Mouse (Mus musculus): ENCODE data around the gene Hydin. TPM values are rescaled to one million over a fixed set of nuclear protein-coding genes. Genes with fewer than 3 reads are reported as not detected.

The Hydin gene
- total and polyA plus RNA-seq, 3 experiments: not detected

DNA sequence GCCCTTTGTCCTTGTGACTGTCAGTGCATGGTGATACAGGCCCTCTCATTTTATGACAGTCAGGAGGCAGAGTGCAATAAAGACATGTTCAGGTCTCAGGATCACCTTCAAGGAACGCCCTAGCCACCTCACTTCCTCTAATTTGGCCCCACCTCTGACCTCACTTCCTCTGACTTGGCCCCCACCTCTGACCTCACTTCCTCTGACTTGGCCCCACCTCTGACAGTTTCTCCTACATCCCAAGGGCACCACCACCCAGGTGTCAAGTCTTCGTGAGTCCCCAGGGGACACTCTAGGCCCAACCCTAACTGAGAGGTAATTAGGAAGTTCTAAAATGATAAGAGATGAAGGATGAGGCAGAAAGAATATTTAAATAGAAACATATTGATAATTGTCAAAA, 177.5 kb downstream of the Hydin start:
- Histone ChIP-seq H3K36me3 (ENCODE audit: control insufficient read depth in 1 of 2, insufficient read depth in 2 of 2, low read length in 2 of 2) (no peaks in the 10 kb centered on the region), H3K27ac (ENCODE audit: control insufficient read depth, low read depth, low read length) (no peak overlapping the region), H3K27me3 (ENCODE audit: control insufficient read depth in 1 of 2, insufficient read depth in 2 of 2, low read length in 2 of 2) (no peaks in the 10 kb centered on the region), H3K4me1 (ENCODE audit: control insufficient read depth in 1 of 2, insufficient read depth in 2 of 2, low read length in 2 of 2) (no peaks in the 10 kb centered on the region), H3K9me3 (replicated peaks; ENCODE audit: insufficient read depth, low read length) (no peaks in the 10 kb centered on the region), H3K79me2 (ENCODE audit: control insufficient read depth, insufficient read depth, low read length, poor library complexity) (no peaks in the 10 kb centered on the region), H3K4me3 (ENCODE audit: control insufficient read depth in 1 of 2, insufficient read depth in 1 of 2, low read depth in 2 of 2, low read length in 2 of 2) (no peak overlapping the region), H3K9ac (ENCODE audit: control insufficient read depth, low read depth, low read length, poor library complexity, severe bottlenecking) (no peak overlapping the region)
- DNase-seq (ENCODE audit: low read depth, low spot score): no peak
- TF ChIP-seq SMC3 (IDR thresholded peaks at IDR 0.05; ENCODE audit: low read depth, low read length) (no peak), USF2 (IDR thresholded peaks at IDR 0.05; ENCODE audit: borderline replicate concordance in 1 of 2, insufficient read depth in 1 of 2, low read depth in 1 of 2, low read length in 2 of 2) (no peak), GABPA (IDR thresholded peaks at IDR 0.05; ENCODE audit: low read depth, low read length) (no peak)

DNA sequence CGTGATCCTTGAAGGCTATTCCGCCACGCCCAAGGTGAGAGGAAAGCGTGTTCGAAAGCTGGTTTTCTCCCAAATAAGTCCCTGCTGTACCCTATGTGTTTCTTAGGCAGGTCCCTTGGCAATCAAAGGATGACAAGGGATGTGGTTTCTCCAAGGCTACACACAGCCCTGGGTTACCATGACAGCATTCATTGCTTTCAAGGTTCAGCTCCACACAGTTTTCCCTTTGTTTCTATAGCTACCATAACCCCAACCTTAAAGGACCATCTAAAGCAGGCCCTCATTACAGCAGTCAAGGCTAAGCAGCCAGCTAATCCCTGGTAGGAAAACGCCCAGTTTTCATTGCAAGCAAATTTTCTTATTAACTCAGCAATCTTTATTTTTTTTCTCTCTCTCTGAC, 183.7 kb downstream of the Hydin start:
- no peak for DNase-seq (ENCODE audit: low read depth, low spot score)
- H3K9me3 ChIP-seq (replicated peaks; ENCODE audit: insufficient read depth, low read length): no peaks in the 10 kb centered on the region; the same call in 1 of the 2 replicates
- no peaks in the 10 kb centered on the region for H3K79me2 ChIP-seq (ENCODE audit: control insufficient read depth, insufficient read depth, low read length, poor library complexity)
- TF ChIP-seq POLR2AphosphoS5 (IDR thresholded peaks at IDR 0.05; ENCODE audit: borderline replicate concordance, low read depth, low read length) (no peak), SMC3 (IDR thresholded peaks at IDR 0.05; ENCODE audit: low read depth, low read length) (no peak), RCOR1 (IDR thresholded peaks at IDR 0.05; ENCODE audit: low read depth, low read length) (no peak), NELFE (IDR thresholded peaks at IDR 0.05; ENCODE audit: low read depth, low read length) (no peak), E2F4 (IDR thresholded peaks at IDR 0.05; ENCODE audit: borderline replicate concordance, low read depth, low read length) (no peak), ETS1 (IDR thresholded peaks at IDR 0.05; ENCODE audit: low read depth, low read length) (no peak), MAFK (IDR thresholded peaks at IDR 0.05; ENCODE audit: borderline replicate concordance, low read depth, low read length) (no peak), POLR2AphosphoS2 (IDR thresholded peaks at IDR 0.05; ENCODE audit: low read length) (no peak), MYC (IDR thresholded peaks at IDR 0.05; ENCODE audit: low read depth, low read length) (no peak), ZNF384 (IDR thresholded peaks at IDR 0.05; ENCODE audit: low read depth, low read length) (no peak), TBP (IDR thresholded peaks at IDR 0.05; ENCODE audit: low read depth, low read length) (no peak), HCFC1 (IDR thresholded peaks at IDR 0.05; ENCODE audit: low read depth, low read length) (no peak), MEF2A (IDR thresholded peaks at IDR 0.05; ENCODE audit: extremely low read depth, insufficient replicate concordance, low read depth, low read length, poor library complexity, severe bottlenecking) (no peak), RAD21 (IDR thresholded peaks at IDR 0.05; ENCODE audit: low read depth, low read length) (no peak), CHD2 (IDR thresholded peaks at IDR 0.05; ENCODE audit: low read length) (no peak), ZC3H11A (IDR thresholded peaks at IDR 0.05; ENCODE audit: low read depth, low read length) (no peak), MAX (IDR thresholded peaks at IDR 0.05; ENCODE audit: low read length) (no peak), SIN3A (IDR thresholded peaks at IDR 0.05; ENCODE audit: low read length) (no peak), MXI1 (IDR thresholded peaks at IDR 0.05; ENCODE audit: low read depth, low read length) (no peak), UBTF (IDR thresholded peaks at IDR 0.05; ENCODE audit: borderline replicate concordance, insufficient read depth, low read depth, low read length) (no peak)
- no peaks in the 10 kb centered on the region for H3K36me3 ChIP-seq (ENCODE audit: control insufficient read depth in 1 of 2, insufficient read depth in 2 of 2, low read length in 2 of 2)
- H3K27me3 ChIP-seq (ENCODE audit: control insufficient read depth in 1 of 2, insufficient read depth in 2 of 2, low read length in 2 of 2): no peaks in the 10 kb centered on the region
- H3K9ac ChIP-seq (ENCODE audit: control insufficient read depth, low read depth, low read length, poor library complexity, severe bottlenecking): no peak overlapping the region
- no peak overlapping the region for H3K27ac ChIP-seq (ENCODE audit: control insufficient read depth, low read depth, low read length)
- H3K4me1 ChIP-seq (ENCODE audit: control insufficient read depth in 1 of 2, insufficient read depth in 2 of 2, low read length in 2 of 2): no peaks in the 10 kb centered on the region
- H3K4me3 ChIP-seq (ENCODE audit: control insufficient read depth in 1 of 2, insufficient read depth in 1 of 2, low read depth in 2 of 2, low read length in 2 of 2): no peak overlapping the region

Data from MEL (cell line).